In genomic region chr6:144910392-144910791, GRCm38 (mm10) we compare ENCODE assay signal across 24 mouse cellular contexts.
"Had no signal": no experiment of that assay in that cellular context is flagged by ENCODE, and none has a peak within 500 bp of the region (broad histone marks: within the 10 kb centered on the region; RNA-seq: fewer than 3 reads in every experiment).

No protein-coding gene starts in this region.

- DNase-seq: kidney, adult 11 months; kidney, adult 8-10 months; kidney, postnatal 25 days; layer of hippocampus, adult 9-11 months; liver; lung, adult 18-20 months; lung, postnatal 14 days; lung, postnatal 4 days; retina, postnatal 1 day; right cerebral cortex, postnatal 25 days; spleen, adult 18-20 months; thymus, postnatal 25 days had no signal

- H3K36me3 ChIP-seq: intestine, embryonic 15.5 days; limb, embryonic 10.5 days; limb, embryonic 13.5 days; liver, embryonic 12.5 days; liver, embryonic 15.5 days; lung, embryonic 15.5 days; midbrain, embryonic 12.5 days; midbrain, embryonic 15.5 days; neural tube, embryonic 12.5 days; neural tube, embryonic 15.5 days; stomach, embryonic 15.5 days had no signal

- H3K9me3 ChIP-seq: intestine, embryonic 15.5 days; limb, embryonic 10.5 days; limb, embryonic 13.5 days; liver, embryonic 12.5 days; liver, embryonic 15.5 days; lung, embryonic 15.5 days; midbrain, embryonic 12.5 days; midbrain, embryonic 15.5 days; neural tube, embryonic 15.5 days; stomach, embryonic 15.5 days had no signal

- H3K4me3 ChIP-seq: intestine, embryonic 15.5 days; layer of hippocampus, adult 2 months; limb, embryonic 10.5 days; limb, embryonic 13.5 days; liver, embryonic 12.5 days; liver, embryonic 15.5 days; lung, embryonic 15.5 days; midbrain, embryonic 12.5 days; midbrain, embryonic 15.5 days; neural tube, embryonic 12.5 days; neural tube, embryonic 15.5 days; stomach, embryonic 15.5 days had no signal

- H3K4me2 ChIP-seq: intestine, embryonic 15.5 days; limb, embryonic 13.5 days; liver, embryonic 12.5 days; liver, embryonic 15.5 days; lung, embryonic 15.5 days; midbrain, embryonic 12.5 days; midbrain, embryonic 15.5 days; neural tube, embryonic 12.5 days; neural tube, embryonic 15.5 days; stomach, embryonic 15.5 days had no signal

- H3K27ac ChIP-seq: intestine, embryonic 15.5 days; layer of hippocampus, adult 2 months; limb, embryonic 10.5 days; limb, embryonic 13.5 days; liver, embryonic 12.5 days; liver, embryonic 15.5 days; lung, embryonic 15.5 days; midbrain, embryonic 12.5 days; midbrain, embryonic 15.5 days; neural tube, embryonic 12.5 days; neural tube, embryonic 15.5 days; stomach, embryonic 15.5 days had no signal

- H3K4me1 ChIP-seq: intestine, embryonic 15.5 days; limb, embryonic 13.5 days; liver, embryonic 12.5 days; liver, embryonic 15.5 days; lung, embryonic 15.5 days; midbrain, embryonic 12.5 days; midbrain, embryonic 15.5 days; neural tube, embryonic 12.5 days; neural tube, embryonic 15.5 days; stomach, embryonic 15.5 days had no signal

- H3K27me3 ChIP-seq: intestine, embryonic 15.5 days; limb, embryonic 13.5 days; lung, embryonic 15.5 days; midbrain, embryonic 12.5 days; midbrain, embryonic 15.5 days; neural tube, embryonic 12.5 days; neural tube, embryonic 15.5 days; stomach, embryonic 15.5 days had no signal

- ATAC-seq: intestine, embryonic 15.5 days; liver, embryonic 12.5 days; midbrain, embryonic 15.5 days had no signal

- H3K9ac ChIP-seq: intestine, embryonic 15.5 days; limb, embryonic 13.5 days; liver, embryonic 12.5 days; liver, embryonic 15.5 days; lung, embryonic 15.5 days; midbrain, embryonic 12.5 days; midbrain, embryonic 15.5 days; neural tube, embryonic 12.5 days; neural tube, embryonic 15.5 days; stomach, embryonic 15.5 days had no signal
